Mouse (Mus musculus) myocyte (in vitro differentiated cells): ENCODE measurements at regions not wholly inside any gene's neighbourhood (a gene's known extent, or its start where the extent isn't known, plus 50 kb on each side); places are given as distances from the start of the nearest gene placed in this dataset.

Source experiments
- E2F4 ChIP-seq: IDR thresholded peaks from one replicate; pipeline ENCODE4 v1.6.1; 2011; ENCODE audit warnings: mild to moderate bottlenecking, control low read depth, moderate library complexity; ENCODE audit not compliant: insufficient read depth
- MAX ChIP-seq: IDR thresholded peaks from one replicate; pipeline ENCODE4 v1.6.1; 2011; ENCODE audit warnings: low read depth, mild to moderate bottlenecking, control low read depth
- MYOD1 ChIP-seq, 3 experiments: IDR thresholded peaks; one replicate each; pipeline ENCODE4 v1.6.1; 2011; ENCODE audit warnings: control low read depth in 2 of 3, low read depth in 2 of 3, mild to moderate bottlenecking in 2 of 3, moderate library complexity in 1 of 3; ENCODE audit not compliant: insufficient read length in 2 of 3, control insufficient read depth in 1 of 3
- MYOG ChIP-seq, 3 experiments: IDR thresholded peaks; one replicate each; pipeline ENCODE4 v1.6.1; 2011; ENCODE audit warnings: control low read depth in 2 of 3, low read depth in 2 of 3, mild to moderate bottlenecking in 2 of 3; ENCODE audit not compliant: insufficient read length in 2 of 3, control insufficient read depth in 1 of 3, insufficient read depth in 1 of 3
- POLR2A ChIP-seq: IDR thresholded peaks from one replicate; pipeline ENCODE4 v1.6.1; 2011; ENCODE audit warnings: low read depth, mild to moderate bottlenecking, control low read depth, moderate library complexity; ENCODE audit not compliant: insufficient read length
- REST ChIP-seq: IDR thresholded peaks from one replicate; pipeline ENCODE4 v1.6.1; 2011; ENCODE audit warnings: mild to moderate bottlenecking, control low read depth, moderate library complexity; ENCODE audit not compliant: insufficient read depth, insufficient read length
- SRF ChIP-seq: IDR thresholded peaks from one replicate; pipeline ENCODE4 v1.6.1; 2011; ENCODE audit warnings: low read depth; ENCODE audit not compliant: control insufficient read depth, insufficient read length
- TCF12 ChIP-seq: IDR thresholded peaks from one replicate; pipeline ENCODE4 v1.6.1; 2011; ENCODE audit warnings: mild to moderate bottlenecking, control low read depth; ENCODE audit not compliant: poor library complexity, insufficient read depth, severe bottlenecking
- USF1 ChIP-seq: IDR thresholded peaks from one replicate; pipeline ENCODE4 v1.6.1; 2011; ENCODE audit warnings: low read depth, mild to moderate bottlenecking, control low read depth, moderate library complexity

- TF ChIP-seq MYOD1 (IDR thresholded peaks at IDR 0.05; ENCODE audit: control insufficient read depth in 1 of 3, insufficient read length in 2 of 3, low read depth in 2 of 3) (no peak), POLR2A (no peak), USF1 (no peak), REST (no peak), E2F4 (no peak), MYOG (IDR thresholded peaks at IDR 0.05; ENCODE audit: control insufficient read depth in 1 of 3, insufficient read depth in 1 of 3, insufficient read length in 2 of 3, low read depth in 2 of 3) (no peak), TCF12 (no peak), SRF (no peak), MAX (no peak)
Observed at GRCm38 (mm10) chr6:100945796-100946195, 112.4 kb downstream of the Ppp4r2 start.
